Mouse (Mus musculus) R1 (cell line): ENCODE results near the gene Gm26897.
A peak's percentile ranks its signal among the peaks of the same experiment; 100 is the strongest.

Source experiments
- DNase-seq: peaks from one replicate; pipeline ENCODE4 v3.0.0-alpha.2; 2018; ENCODE audit warnings: low read depth, low spot score

Gene Gm26897

GRCm38 (mm10) chr5:111733851-111734250, at the start of gene Gm26897:
Gene Gm26897 (plus strand): TSS chr5:111733924.
- DNase-seq: no peak

- DNase-seq: no peak
Observed at GRCm38 (mm10) chr5:111687370-111687769, 46.4 kb upstream of the Gm26897 start.

- no peak for DNase-seq
Observed at GRCm38 (mm10) chr5:111688584-111688983, 45.1 kb upstream of the Gm26897 start.

GRCm38 (mm10) chr5:111697996-111698395, 35.7 kb upstream of the Gm26897 start:
- no peak for DNase-seq

- DNase-seq: no peak
Observed at GRCm38 (mm10) chr5:111699711-111700303, 33.9 kb upstream of the Gm26897 start.

GRCm38 (mm10) chr5:111701634-111702329, 31.9 kb upstream of the Gm26897 start:
- DNase-seq: no peak

GRCm38 (mm10) chr5:111703586-111703985, 30.1 kb upstream of the Gm26897 start:
- DNase-seq: no peak

- no peak for DNase-seq
Observed at GRCm38 (mm10) chr5:111704326-111704725, 29.4 kb upstream of the Gm26897 start.

- DNase-seq: no peak
Observed at GRCm38 (mm10) chr5:111709195-111709901, 24.4 kb upstream of the Gm26897 start.

GRCm38 (mm10) chr5:111719018-111719417, 14.7 kb upstream of the Gm26897 start:
- DNase-seq: no peak

GRCm38 (mm10) chr5:111720726-111721125, 13.0 kb upstream of the Gm26897 start:
- no peak for DNase-seq

- peak; percentile 31 for DNase-seq
Observed at GRCm38 (mm10) chr5:111724713-111725112, 9.0 kb upstream of the Gm26897 start.

- DNase-seq: no peak
Observed at GRCm38 (mm10) chr5:111725195-111725920, 8.4 kb upstream of the Gm26897 start.

GRCm38 (mm10) chr5:111728411-111728810, 5.3 kb upstream of the Gm26897 start:
- peak; percentile 38 for DNase-seq

GRCm38 (mm10) chr5:111730560-111731167, 3.1 kb upstream of the Gm26897 start:
- no peak for DNase-seq

GRCm38 (mm10) chr5:111732194-111732593, 1.5 kb upstream of the Gm26897 start:
- no peak for DNase-seq

- no peak for DNase-seq
Observed at GRCm38 (mm10) chr5:111739480-111739879, 5.8 kb downstream of the Gm26897 start.

GRCm38 (mm10) chr5:111740384-111741275, 6.9 kb downstream of the Gm26897 start:
- DNase-seq: no peak

- no peak for DNase-seq
Observed at GRCm38 (mm10) chr5:111741352-111741751, 7.6 kb downstream of the Gm26897 start.

GRCm38 (mm10) chr5:111742290-111742898, 8.7 kb downstream of the Gm26897 start:
- DNase-seq: no peak
